Mouse (Mus musculus) heart, adult 2 months (tissue): ENCODE data around the gene Timeless.

Experiments used
- CTCF ChIP-seq: fragments of 200-600 bp; IDR thresholded peaks from 2 replicates; pipeline ENCODE4 v1.8.1; 2022; ENCODE audit warnings: antibody characterized with exemption, mild to moderate bottlenecking, moderate library complexity
- POLR2A ChIP-seq: fragments of 200-500 bp; IDR thresholded peaks from 2 replicates; pipeline ENCODE4 v1.6.1; 2011; ENCODE audit warnings: mild to moderate bottlenecking, low read depth, low read length, control low read depth; ENCODE audit not compliant: insufficient read depth

DNA sequence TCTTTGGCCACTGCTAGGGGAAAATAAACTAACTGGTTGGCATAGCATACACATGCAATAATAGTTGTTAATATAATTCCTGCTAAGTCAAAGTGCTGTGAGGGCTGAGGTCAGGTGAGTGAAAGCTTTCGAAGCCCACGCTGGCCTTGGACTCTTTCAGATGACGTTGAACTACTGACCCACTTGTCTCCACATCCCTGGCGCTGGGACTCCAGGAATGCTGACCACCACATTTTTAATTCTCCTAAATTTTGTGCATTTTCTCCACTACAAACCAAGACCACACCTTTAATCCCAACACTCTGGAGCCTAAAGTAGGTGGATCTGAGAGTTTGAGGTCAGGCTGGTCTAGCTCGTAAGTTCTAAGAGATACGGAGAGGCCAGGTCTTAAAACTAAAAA lies 38.8 kb upstream of the Timeless start:
- TF ChIP-seq CTCF (no peak), POLR2A (no peak)
